8 mouse cellular contexts compared by ENCODE assay signal in the genomic region with DNA sequence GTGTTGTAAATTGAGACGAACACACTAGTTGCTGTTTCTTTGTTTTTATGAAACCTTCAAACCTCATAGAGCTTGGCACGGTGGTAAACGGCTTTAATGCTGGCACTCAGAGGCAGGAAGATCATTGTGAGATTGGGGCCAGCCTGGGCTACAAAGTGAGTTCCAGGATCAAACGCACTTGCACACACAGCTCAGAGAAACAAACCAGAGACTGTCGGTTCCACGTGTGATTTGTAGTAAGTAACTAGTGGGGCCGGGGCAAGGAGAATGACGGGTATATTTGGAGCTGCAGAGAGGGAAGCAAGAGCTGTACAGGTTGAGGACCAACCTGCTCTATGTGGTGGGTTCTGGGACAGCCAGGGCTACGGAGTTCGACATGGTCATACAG. TPM values are rescaled to one million over a fixed set of nuclear protein-coding genes. Genes with fewer than 3 reads are reported as not detected.
DNase-seq lines count a peak whose midpoint lies in the region; ATAC-seq and TF ChIP-seq lines count a peak whose summit lies in the region.

No protein-coding gene starts in this region.

- no peak for ATAC-seq in liver, embryonic 11.5 days (replicated peaks; ENCODE audit: low FRiP score)
- ATAC-seq in stomach, embryonic 15.5 days (ENCODE audit: insufficient read depth, low FRiP score, low read depth) = no peak

- H3K36me3 ChIP-seq in spleen, adult 2 months (ENCODE audit: control insufficient read depth, insufficient read depth, low read length) = no peaks in the 10 kb centered on the region
- peaks cover 2% of the 10 kb centered on the region; the same call in 1 of the 2 replicates for H3K36me3 ChIP-seq in liver, embryonic 11.5 days (ENCODE audit: control insufficient read depth, insufficient read depth, low read length)
- no peaks in the 10 kb centered on the region for H3K36me3 ChIP-seq in stomach, embryonic 15.5 days

- TF ChIP-seq POLR2A in spleen, adult 2 months (IDR thresholded peaks at IDR 0.05; ENCODE audit: low read depth, low read length) = no peak

- no peaks in the 10 kb centered on the region for H3K9me3 ChIP-seq in liver, embryonic 11.5 days (ENCODE audit: control insufficient read depth, low read length)
- H3K9me3 ChIP-seq in stomach, embryonic 15.5 days = no peaks in the 10 kb centered on the region

- peak overlapping the region; percentile 88 for H3K4me2 ChIP-seq in liver, embryonic 11.5 days
- H3K4me2 ChIP-seq in stomach, embryonic 15.5 days = peak overlapping the region; percentile 73

- no peaks in the 10 kb centered on the region; the same call in 1 of the 2 replicates for H3K4me1 ChIP-seq in spleen, adult 2 months (ENCODE audit: control insufficient read depth, insufficient read depth, insufficient read length)
- H3K4me1 ChIP-seq in liver, embryonic 11.5 days (replicated peaks; ENCODE audit: control insufficient read depth, insufficient read depth, low read length) = peaks cover 14% of the 10 kb centered on the region
- peaks cover 24% of the 10 kb centered on the region for H3K4me1 ChIP-seq in stomach, embryonic 15.5 days

- H3K27me3 ChIP-seq in spleen, adult 2 months (ENCODE audit: control insufficient read depth, insufficient read depth, low read length) = no peaks in the 10 kb centered on the region
- H3K27me3 ChIP-seq in liver, embryonic 11.5 days (replicated peaks; ENCODE audit: control insufficient read depth, insufficient read depth, low read length) = 0 out of 2 replicates have a peak, but pooled peaks cover 3% of the 10 kb centered on the region
- no peaks in the 10 kb centered on the region for H3K27me3 ChIP-seq in stomach, embryonic 15.5 days (replicated peaks)

- WGBS in spleen, adult 2 months = 15% methylated on average over 10 of the region's 10 CpGs
- 41% methylated on average over 10 of the region's 10 CpGs for WGBS in liver, embryonic 11.5 days
- WGBS in stomach, embryonic 15.5 days = 13% methylated on average over 10 of the region's 10 CpGs

- no peak for TF ChIP-seq CTCF in spleen, adult 2 months (IDR thresholded peaks at IDR 0.05; ENCODE audit: extremely low read depth, insufficient read depth, insufficient read length, insufficient replicate concordance)

- H3K4me3 ChIP-seq in spleen, adult 2 months (ENCODE audit: extremely low read depth, insufficient read depth, insufficient read length) = peak overlapping the region; percentile 63
- peak overlapping the region; percentile 85 for H3K4me3 ChIP-seq in liver, embryonic 11.5 days (ENCODE audit: low read depth, low read length)
- H3K4me3 ChIP-seq in stomach, embryonic 15.5 days (replicated peaks) = peak overlapping the region; percentile 74

- peak overlapping the region; percentile 89; the same call in 1 of the 2 replicates for H3K27ac ChIP-seq in spleen, adult 2 months (ENCODE audit: insufficient read depth, low read length)
- peak overlapping the region; percentile 94; the same call in 1 of the 2 replicates for H3K27ac ChIP-seq in liver, embryonic 11.5 days (ENCODE audit: low read depth, low read length)
- H3K27ac ChIP-seq in stomach, embryonic 15.5 days = peak overlapping the region; percentile 98

- peak overlapping the region; percentile 80 for H3K9ac ChIP-seq in liver, embryonic 11.5 days (ENCODE audit: low read depth, low read length)
- H3K9ac ChIP-seq in stomach, embryonic 15.5 days = no peak overlapping the region

- peak; percentile 33 for DNase-seq in cerebellum, adult 11-12 months
- DNase-seq in cerebellum, adult 9-10 months = no peak
- DNase-seq in spleen, adult 2 months (ENCODE audit: low read depth in 1 of 2, low spot score in 2 of 2) = no peak
- no peak for DNase-seq in spleen, adult 12 weeks (ENCODE audit: low spot score)
- peak; percentile 45 for DNase-seq in liver, embryonic 11.5 days (ENCODE audit: low spot score)
- DNase-seq in urinary bladder, postnatal 10 days (ENCODE audit: low spot score) = no peak
- DNase-seq in spleen, postnatal 4 days (ENCODE audit: low spot score in 2 of 2) = no peak

RNA-seq across cellular contexts. Expression of a gene that starts 0.9 kb away (rescaled TPM):
- 12.1 and 15.2 TPM in 2 replicates for polyA plus RNA-seq in spleen, adult 2 months (2012; rRNA removed)
- polyA plus RNA-seq in liver, embryonic 11.5 days (2014; fragmentation: Nextera tagmentation; extraction: Ambion mirVana) = 8.4 and 10.0 TPM in 2 replicates
- 14.0 and 15.2 TPM in 2 replicates for polyA plus RNA-seq in stomach, embryonic 15.5 days (2015; fragmentation: Nextera tagmentation; extraction: Ambion mirVana)

RNA-seq across cellular contexts. Expression of a gene that starts 52.4 kb away (rescaled TPM):
- 11.2 and 14.5 TPM in 2 replicates for polyA plus RNA-seq in spleen, adult 2 months (2012; rRNA removed)
- 11.5 and 13.2 TPM in 2 replicates for polyA plus RNA-seq in liver, embryonic 11.5 days (2014; fragmentation: Nextera tagmentation; extraction: Ambion mirVana)
- polyA plus RNA-seq in stomach, embryonic 15.5 days (2015; fragmentation: Nextera tagmentation; extraction: Ambion mirVana) = 9.6 and 9.9 TPM in 2 replicates

RNA-seq across cellular contexts. Expression of a gene that starts 52.6 kb away (rescaled TPM):
- 6.5 and 10.5 TPM in 2 replicates for polyA plus RNA-seq in spleen, adult 2 months (2012; rRNA removed)
- polyA plus RNA-seq in liver, embryonic 11.5 days (2014; fragmentation: Nextera tagmentation; extraction: Ambion mirVana) = 9.1 and 9.7 TPM in 2 replicates
- polyA plus RNA-seq in stomach, embryonic 15.5 days (2015; fragmentation: Nextera tagmentation; extraction: Ambion mirVana) = 8.8 and 8.9 TPM in 2 replicates

Comparison
In these comparisons a context has a peak if more than half of its experiments do, and no peak if none do; other contexts are left out.
1. DNase-seq: peak in cerebellum, adult 11-12 months (single experiment) and liver, embryonic 11.5 days (single experiment); none in cerebellum, adult 9-10 months (single experiment), spleen, adult 2 months (0 of 2), spleen, adult 12 weeks (single experiment), urinary bladder, postnatal 10 days (single experiment) and spleen, postnatal 4 days (0 of 2).
2. Peak in every context shown above with its lines, with median percentiles within 50 percentile points of each other: H3K27ac ChIP-seq and H3K4me3 ChIP-seq.